In genomic region chr7:25784808-25785207, GRCm38 (mm10) we compare ENCODE assay signal across 22 mouse cellular contexts. TPM values are rescaled to one million over a fixed set of nuclear protein-coding genes. Genes with fewer than 3 reads are reported as not detected.
DNase-seq lines count a peak whose midpoint lies in the region; ATAC-seq and TF ChIP-seq lines count a peak whose summit lies in the region.
"Had no signal": no experiment of that assay in that cellular context is flagged by ENCODE, and none has a peak within 500 bp of the region (broad histone marks: within the 10 kb centered on the region; RNA-seq: fewer than 3 reads in every experiment).

No protein-coding gene starts in this region.

- DNase-seq in heart, adult 11 months, result peak; percentile 83
- no peak for DNase-seq in kidney, adult 2 months
- DNase-seq in frontal cortex, postnatal 25 days (ENCODE audit: low spot score in 2 of 2), result no peak
- DNase-seq: adrenal gland, adult 8-10 months; adrenal gland, postnatal 14 days; adrenal gland, postnatal 36 days; cerebellum, adult 11-12 months; cerebellum, adult 2 months; cerebellum, adult 9-10 months; cerebellum, postnatal 10 days; cerebellum, postnatal 25 days had no signal

- H3K36me3 ChIP-seq in heart, embryonic 11.5 days (ENCODE audit: control insufficient read depth, insufficient read depth, low read length), result 0 out of 2 replicates have a peak, but pooled peaks cover 3% of the 10 kb centered on the region
- H3K36me3 ChIP-seq in kidney, adult 2 months (ENCODE audit: control insufficient read depth, insufficient read depth, low read length), result no peaks in the 10 kb centered on the region
- H3K36me3 ChIP-seq: forebrain, embryonic 10.5 days; forebrain, embryonic 12.5 days had no signal

- no peaks in the 10 kb centered on the region for H3K27me3 ChIP-seq in heart, embryonic 11.5 days (ENCODE audit: control insufficient read depth, insufficient read depth, low read length)
- H3K27me3 ChIP-seq in kidney, adult 2 months (replicated peaks; ENCODE audit: control insufficient read depth, insufficient read depth, low read length), result no peaks in the 10 kb centered on the region
- H3K27me3 ChIP-seq: embryonic facial prominence, embryonic 12.5 days; forebrain, embryonic 12.5 days; Patski had no signal

- H3K9ac ChIP-seq in heart, embryonic 11.5 days (ENCODE audit: low read depth, low read length), result no peak overlapping the region
- H3K9ac ChIP-seq: embryonic facial prominence, embryonic 12.5 days; forebrain, embryonic 12.5 days had no signal

- no peak for ATAC-seq in heart, embryonic 11.5 days (replicated peaks; ENCODE audit: insufficient number of reproducible peaks, low FRiP score, low TSS enrichment)
- ATAC-seq: activated CD4-positive, CD25-positive, alpha-beta regulatory T cell, adult 4 months; forebrain, embryonic 14.5 days; forebrain, embryonic 16.5 days; Patski had no signal

- H3K4me2 ChIP-seq in heart, embryonic 11.5 days, result no peak overlapping the region
- H3K4me2 ChIP-seq: embryonic facial prominence, embryonic 12.5 days; forebrain, embryonic 12.5 days had no signal

- WGBS in heart, embryonic 11.5 days (ENCODE audit: insufficient replicate concordance), result 53% methylated on average over 1 of the region's 1 CpGs
- 28% methylated on average over 1 of the region's 1 CpGs for WGBS in kidney, adult 2 months

- TF ChIP-seq POLR2A in embryonic fibroblast, embryonic 13.5 days (IDR thresholded peaks at IDR 0.05; ENCODE audit: low read depth, low read length), result no peak
- TF ChIP-seq POLR2A in kidney, adult 2 months (IDR thresholded peaks at IDR 0.05; ENCODE audit: low read depth, low read length), result no peak

- TF ChIP-seq CTCF in embryonic fibroblast, embryonic 13.5 days (IDR thresholded peaks at IDR 0.05; ENCODE audit: borderline replicate concordance, insufficient read depth, low read length), result no peak
- TF ChIP-seq CTCF in kidney, adult 2 months (conservative IDR thresholded peaks at IDR 0.05; ENCODE audit: insufficient read depth, insufficient read length, low read depth, low read length), result no peak

- H3K4me3 ChIP-seq in heart, embryonic 11.5 days (ENCODE audit: low read depth, low read length), result no peak overlapping the region
- no peak overlapping the region for H3K4me3 ChIP-seq in embryonic fibroblast, embryonic 13.5 days (ENCODE audit: insufficient read depth, low read length)
- no peak overlapping the region for H3K4me3 ChIP-seq in kidney, adult 2 months (ENCODE audit: insufficient read depth, low read depth, low read length)
- H3K4me3 ChIP-seq: embryonic facial prominence, embryonic 10.5 days; embryonic facial prominence, embryonic 12.5 days; erythroblast, embryonic 14.5 days; forebrain, embryonic 10.5 days; forebrain, embryonic 12.5 days had no signal

- peaks cover 34% of the 10 kb centered on the region for H3K4me1 ChIP-seq in heart, embryonic 11.5 days (ENCODE audit: control insufficient read depth, insufficient read depth, low read length)
- H3K4me1 ChIP-seq in embryonic fibroblast, embryonic 13.5 days (ENCODE audit: control insufficient read depth, insufficient read depth, low read length), result peaks cover 35% of the 10 kb centered on the region
- H3K4me1 ChIP-seq in kidney, adult 2 months (ENCODE audit: control insufficient read depth, insufficient read depth, low read length), result peaks cover 6% of the 10 kb centered on the region; the same call in 1 of the 2 replicates

- H3K27ac ChIP-seq in heart, embryonic 11.5 days (ENCODE audit: low read depth, low read length), result no peak overlapping the region
- H3K27ac ChIP-seq in embryonic fibroblast, embryonic 13.5 days (ENCODE audit: insufficient read depth, low read length), result peak overlapping the region; percentile 89
- no peak overlapping the region for H3K27ac ChIP-seq in kidney, adult 2 months (ENCODE audit: insufficient read depth, low read depth, low read length)
- H3K27ac ChIP-seq: embryonic facial prominence, embryonic 12.5 days; forebrain, embryonic 10.5 days; forebrain, embryonic 12.5 days had no signal

- H3K9me3 ChIP-seq in heart, embryonic 11.5 days (replicated peaks; ENCODE audit: control insufficient read depth, low read length), result no peaks in the 10 kb centered on the region
- H3K9me3 ChIP-seq: embryonic facial prominence, embryonic 10.5 days; embryonic facial prominence, embryonic 12.5 days; forebrain, embryonic 10.5 days; forebrain, embryonic 12.5 days had no signal

RNA-seq across cellular contexts. Expression of gene Axl, which starts 3.7 kb away (rescaled TPM):
- 53.6 and 54.5 TPM in 2 replicates for polyA plus RNA-seq in heart, embryonic 11.5 days (2014; fragmentation: Nextera tagmentation; extraction: Ambion mirVana)
- 232 and 364 TPM in 2 replicates for polyA plus RNA-seq in embryonic fibroblast, embryonic 13.5 days (2011; ENCODE audit: insufficient read length, low read depth, missing spikeins)
- polyA plus RNA-seq in kidney, adult 2 months (2012; rRNA removed), result 31.0 and 36.1 TPM in 2 replicates

RNA-seq across cellular contexts. Expression of gene Hnrnpul1, which starts 30.3 kb away (rescaled TPM):
- 47.7 and 53.3 TPM in 2 replicates for polyA plus RNA-seq in heart, embryonic 11.5 days (2014; fragmentation: Nextera tagmentation; extraction: Ambion mirVana)
- polyA plus RNA-seq in embryonic fibroblast, embryonic 13.5 days (2011; ENCODE audit: insufficient read length, low read depth, missing spikeins), result 125 and 155 TPM in 2 replicates
- polyA plus RNA-seq in kidney, adult 2 months (2012; rRNA removed), result 33.3 and 41.7 TPM in 2 replicates

RNA-seq across cellular contexts. Expression of gene Cyp2s1, which starts 31.9 kb away (rescaled TPM):
- polyA plus RNA-seq in heart, embryonic 11.5 days (2014; fragmentation: Nextera tagmentation; extraction: Ambion mirVana), result 4.0 and 5.5 TPM in 2 replicates
- 0.23 TPM in 1 of 2 replicates, not detected in the other for polyA plus RNA-seq in embryonic fibroblast, embryonic 13.5 days (2011; ENCODE audit: insufficient read length, low read depth, missing spikeins)
- 22.1 and 26.2 TPM in 2 replicates for polyA plus RNA-seq in kidney, adult 2 months (2012; rRNA removed)
- polyA plus RNA-seq: erythroblast, embryonic 14.5 days had no signal
